Mouse (Mus musculus): Measurements from ENCODE around the gene Prr5. TPM values are rescaled to one million over a fixed set of nuclear protein-coding genes. Genes with fewer than 3 reads are reported as not detected.

Prr5 gene
- polyA plus RNA-seq, 1 experiment from 2014 or later: 29.0 TPM

GRCm38 (mm10) chr15:84653151-84653550, 16.3 kb upstream of the Prr5 start:
- WGBS: 90% methylated on average over 7 of the region's 7 CpGs
- H3K36me3 ChIP-seq (ENCODE audit: control insufficient read depth, insufficient read depth, low read length): no peaks in the 10 kb centered on the region
- peak overlapping the region; percentile 2; the same call in 1 of the 2 replicates for H3K4me3 ChIP-seq (ENCODE audit: low read depth, low read length)
- H3K27ac ChIP-seq (ENCODE audit: low read length): no peak overlapping the region; the same call in 1 of the 2 replicates
- no peak overlapping the region for H3K4me2 ChIP-seq (replicated peaks; ENCODE audit: low read depth, low read length)
- no peaks in the 10 kb centered on the region for H3K9me3 ChIP-seq (ENCODE audit: control insufficient read depth, low read depth, low read length)
- no peaks in the 10 kb centered on the region for H3K27me3 ChIP-seq (ENCODE audit: control insufficient read depth, insufficient read depth, low read length)
- peaks cover 18% of the 10 kb centered on the region for H3K4me1 ChIP-seq (ENCODE audit: control insufficient read depth, insufficient read depth, low read length)
- H3K9ac ChIP-seq (replicated peaks; ENCODE audit: low read depth, low read length): no peak overlapping the region
- ATAC-seq (ENCODE audit: insufficient number of reproducible peaks, insufficient read depth, low FRiP score, low read depth): no peak

GRCm38 (mm10) chr15:84653979-84654966, 15.1 kb upstream of the Prr5 start:
- Histone ChIP-seq H3K36me3 (ENCODE audit: control insufficient read depth, insufficient read depth, low read length) (no peaks in the 10 kb centered on the region), H3K4me2 (replicated peaks; ENCODE audit: low read depth, low read length) (peak overlapping the region; percentile 51), H3K27ac (ENCODE audit: low read length) (peak overlapping the region; percentile 97), H3K9me3 (ENCODE audit: control insufficient read depth, low read depth, low read length) (no peaks in the 10 kb centered on the region), H3K4me1 (ENCODE audit: control insufficient read depth, insufficient read depth, low read length) (peaks cover 18% of the 10 kb centered on the region), H3K9ac (replicated peaks; ENCODE audit: low read depth, low read length) (0 out of 2 replicates have a peak overlapping the region, but pooled peaks have one; percentile 15), H3K27me3 (ENCODE audit: control insufficient read depth, insufficient read depth, low read length) (no peaks in the 10 kb centered on the region), H3K4me3 (ENCODE audit: low read depth, low read length) (peak overlapping the region; percentile 27)
- WGBS: 2% methylated on average over 28 of the region's 28 CpGs
- peak; percentile 89 for ATAC-seq (ENCODE audit: insufficient number of reproducible peaks, insufficient read depth, low FRiP score, low read depth)

GRCm38 (mm10) chr15:84654975-84655374, 14.4 kb upstream of the Prr5 start:
- Histone ChIP-seq H3K4me2 (replicated peaks; ENCODE audit: low read depth, low read length) (peak overlapping the region; percentile 51), H3K4me1 (ENCODE audit: control insufficient read depth, insufficient read depth, low read length) (peaks cover 18% of the 10 kb centered on the region), H3K4me3 (ENCODE audit: low read depth, low read length) (no peak overlapping the region), H3K9me3 (ENCODE audit: control insufficient read depth, low read depth, low read length) (no peaks in the 10 kb centered on the region), H3K27ac (ENCODE audit: low read length) (peak overlapping the region; percentile 97), H3K36me3 (ENCODE audit: control insufficient read depth, insufficient read depth, low read length) (no peaks in the 10 kb centered on the region), H3K9ac (replicated peaks; ENCODE audit: low read depth, low read length) (no peak overlapping the region), H3K27me3 (ENCODE audit: control insufficient read depth, insufficient read depth, low read length) (no peaks in the 10 kb centered on the region)
- WGBS: 50% methylated on average over 10 of the region's 10 CpGs
- no peak for ATAC-seq (ENCODE audit: insufficient number of reproducible peaks, insufficient read depth, low FRiP score, low read depth)

- Histone ChIP-seq H3K4me3 (ENCODE audit: low read depth, low read length) (no peak overlapping the region), H3K27me3 (ENCODE audit: control insufficient read depth, insufficient read depth, low read length) (no peaks in the 10 kb centered on the region), H3K36me3 (ENCODE audit: control insufficient read depth, insufficient read depth, low read length) (no peaks in the 10 kb centered on the region), H3K27ac (ENCODE audit: low read length) (no peak overlapping the region), H3K9me3 (ENCODE audit: control insufficient read depth, low read depth, low read length) (no peaks in the 10 kb centered on the region), H3K9ac (replicated peaks; ENCODE audit: low read depth, low read length) (no peak overlapping the region), H3K4me2 (replicated peaks; ENCODE audit: low read depth, low read length) (no peak overlapping the region), H3K4me1 (ENCODE audit: control insufficient read depth, insufficient read depth, low read length) (peaks cover 18% of the 10 kb centered on the region)
- 87% methylated on average over 3 of the region's 3 CpGs for WGBS
- no peak for ATAC-seq (ENCODE audit: insufficient number of reproducible peaks, insufficient read depth, low FRiP score, low read depth)
Observed at GRCm38 (mm10) chr15:84656689-84657088, 12.7 kb upstream of the Prr5 start.

GRCm38 (mm10) chr15:84657384-84658064, 11.9 kb upstream of the Prr5 start:
- no peaks in the 10 kb centered on the region for H3K9me3 ChIP-seq (ENCODE audit: control insufficient read depth, low read depth, low read length)
- H3K36me3 ChIP-seq (ENCODE audit: control insufficient read depth, insufficient read depth, low read length): no peaks in the 10 kb centered on the region
- no peak overlapping the region for H3K27ac ChIP-seq (ENCODE audit: low read length)
- no peak overlapping the region for H3K4me3 ChIP-seq (ENCODE audit: low read depth, low read length)
- peaks cover 18% of the 10 kb centered on the region for H3K4me1 ChIP-seq (ENCODE audit: control insufficient read depth, insufficient read depth, low read length)
- H3K27me3 ChIP-seq (ENCODE audit: control insufficient read depth, insufficient read depth, low read length): no peaks in the 10 kb centered on the region
- H3K4me2 ChIP-seq (replicated peaks; ENCODE audit: low read depth, low read length): no peak overlapping the region
- WGBS: 66% methylated on average over 9 of the region's 9 CpGs
- no peak overlapping the region for H3K9ac ChIP-seq (replicated peaks; ENCODE audit: low read depth, low read length)
- no peak for ATAC-seq (ENCODE audit: insufficient number of reproducible peaks, insufficient read depth, low FRiP score, low read depth)

GRCm38 (mm10) chr15:84658655-84659054, 10.8 kb upstream of the Prr5 start:
- WGBS: 80% methylated on average over 5 of the region's 5 CpGs

GRCm38 (mm10) chr15:84659856-84660255, 9.6 kb upstream of the Prr5 start:
- H3K4me2 ChIP-seq (replicated peaks; ENCODE audit: low read depth, low read length): no peak overlapping the region
- H3K27me3 ChIP-seq (ENCODE audit: control insufficient read depth, insufficient read depth, low read length): no peaks in the 10 kb centered on the region
- H3K9me3 ChIP-seq (ENCODE audit: control insufficient read depth, low read depth, low read length): no peaks in the 10 kb centered on the region
- no peak overlapping the region for H3K4me3 ChIP-seq (ENCODE audit: low read depth, low read length)
- no peak overlapping the region for H3K9ac ChIP-seq (replicated peaks; ENCODE audit: low read depth, low read length)
- WGBS: 81% methylated on average over 5 of the region's 5 CpGs
- no peak overlapping the region for H3K27ac ChIP-seq (ENCODE audit: low read length)
- ATAC-seq (ENCODE audit: insufficient number of reproducible peaks, insufficient read depth, low FRiP score, low read depth): no peak
- H3K36me3 ChIP-seq (ENCODE audit: control insufficient read depth, insufficient read depth, low read length): no peaks in the 10 kb centered on the region
- H3K4me1 ChIP-seq (ENCODE audit: control insufficient read depth, insufficient read depth, low read length): peaks cover 16% of the 10 kb centered on the region; the same call in 1 of the 2 replicates

More at GRCm38 (mm10) chr15:84658655-84659054, 10.8 kb upstream of the Prr5 start:
- ATAC-seq (ENCODE audit: insufficient number of reproducible peaks, insufficient read depth, low FRiP score, low read depth): no peak
- Histone ChIP-seq H3K4me3 (ENCODE audit: low read depth, low read length) (no peak overlapping the region), H3K9me3 (ENCODE audit: control insufficient read depth, low read depth, low read length) (no peaks in the 10 kb centered on the region), H3K4me1 (ENCODE audit: control insufficient read depth, insufficient read depth, low read length) (peaks cover 19% of the 10 kb centered on the region), H3K4me2 (replicated peaks; ENCODE audit: low read depth, low read length) (no peak overlapping the region), H3K9ac (replicated peaks; ENCODE audit: low read depth, low read length) (no peak overlapping the region), H3K36me3 (ENCODE audit: control insufficient read depth, insufficient read depth, low read length) (no peaks in the 10 kb centered on the region), H3K27ac (ENCODE audit: low read length) (no peak overlapping the region), H3K27me3 (ENCODE audit: control insufficient read depth, insufficient read depth, low read length) (no peaks in the 10 kb centered on the region)

- Histone ChIP-seq H3K4me3 (ENCODE audit: low read depth, low read length) (no peak overlapping the region), H3K9me3 (ENCODE audit: control insufficient read depth, low read depth, low read length) (no peaks in the 10 kb centered on the region), H3K4me2 (replicated peaks; ENCODE audit: low read depth, low read length) (no peak overlapping the region), H3K9ac (replicated peaks; ENCODE audit: low read depth, low read length) (no peak overlapping the region), H3K4me1 (ENCODE audit: control insufficient read depth, insufficient read depth, low read length) (peaks cover 11% of the 10 kb centered on the region; the same call in 1 of the 2 replicates), H3K27ac (ENCODE audit: low read length) (no peak overlapping the region), H3K36me3 (ENCODE audit: control insufficient read depth, insufficient read depth, low read length) (no peaks in the 10 kb centered on the region), H3K27me3 (ENCODE audit: control insufficient read depth, insufficient read depth, low read length) (no peaks in the 10 kb centered on the region)
- ATAC-seq (ENCODE audit: insufficient number of reproducible peaks, insufficient read depth, low FRiP score, low read depth): no peak
- WGBS: 95% methylated on average over 5 of the region's 5 CpGs
Observed at GRCm38 (mm10) chr15:84661274-84661673, 8.1 kb upstream of the Prr5 start.

Data from stomach, embryonic 14.5 days (tissue).